Mouse (Mus musculus): ENCODE measurements around the gene Gpr183. TPM values are rescaled to one million over a fixed set of nuclear protein-coding genes. Genes with fewer than 3 reads are reported as not detected.
A peak's percentile ranks its signal among the peaks of the same experiment; 100 is the strongest.

The Gpr183 gene
- polyA plus RNA-seq, 1 experiment from 2014 or later, result 2.7 TPM

DNA sequence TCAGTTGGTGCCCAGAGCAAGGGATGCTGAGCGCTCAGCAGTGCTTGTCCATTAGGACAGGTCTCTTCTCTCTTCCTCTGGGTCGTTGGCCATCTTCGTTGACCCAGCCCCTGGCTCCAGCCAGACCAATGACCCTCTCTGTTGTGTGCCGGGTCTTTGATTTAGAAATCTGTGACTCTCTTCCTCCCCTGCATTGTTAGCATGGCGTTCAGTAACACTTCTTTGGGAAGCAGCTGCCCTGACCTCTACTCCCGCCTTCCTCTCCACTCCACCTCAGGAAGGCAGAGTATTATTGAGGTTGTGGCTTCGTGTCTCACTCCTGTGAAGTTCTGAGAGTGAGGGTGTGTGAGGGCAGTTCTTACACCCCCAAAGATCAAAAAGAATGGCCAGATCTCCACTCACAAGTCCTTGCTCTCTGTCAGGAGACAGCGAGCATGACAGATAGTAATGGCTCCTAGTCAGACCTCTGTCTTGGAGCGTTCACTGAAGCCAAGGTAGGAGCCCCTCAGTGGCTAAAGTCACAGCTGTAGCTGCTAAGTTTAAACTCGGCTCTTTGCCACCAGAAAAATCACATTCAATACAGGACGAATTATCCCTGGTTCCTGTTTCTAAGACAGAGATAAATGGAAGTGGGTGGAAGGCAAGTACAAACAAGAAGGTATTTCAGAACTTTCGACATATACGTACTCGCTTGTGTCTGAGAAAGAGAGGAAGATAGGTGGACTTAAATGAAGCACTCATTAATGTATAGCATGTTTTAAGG is 2.7 kb downstream of the Gpr183 start:
- WGBS, result 52% methylated on average over 14 of the region's 14 CpGs
- peak; percentile 34; the same call in 1 of the 2 replicates for ATAC-seq (ENCODE audit: low read depth)

DNA sequence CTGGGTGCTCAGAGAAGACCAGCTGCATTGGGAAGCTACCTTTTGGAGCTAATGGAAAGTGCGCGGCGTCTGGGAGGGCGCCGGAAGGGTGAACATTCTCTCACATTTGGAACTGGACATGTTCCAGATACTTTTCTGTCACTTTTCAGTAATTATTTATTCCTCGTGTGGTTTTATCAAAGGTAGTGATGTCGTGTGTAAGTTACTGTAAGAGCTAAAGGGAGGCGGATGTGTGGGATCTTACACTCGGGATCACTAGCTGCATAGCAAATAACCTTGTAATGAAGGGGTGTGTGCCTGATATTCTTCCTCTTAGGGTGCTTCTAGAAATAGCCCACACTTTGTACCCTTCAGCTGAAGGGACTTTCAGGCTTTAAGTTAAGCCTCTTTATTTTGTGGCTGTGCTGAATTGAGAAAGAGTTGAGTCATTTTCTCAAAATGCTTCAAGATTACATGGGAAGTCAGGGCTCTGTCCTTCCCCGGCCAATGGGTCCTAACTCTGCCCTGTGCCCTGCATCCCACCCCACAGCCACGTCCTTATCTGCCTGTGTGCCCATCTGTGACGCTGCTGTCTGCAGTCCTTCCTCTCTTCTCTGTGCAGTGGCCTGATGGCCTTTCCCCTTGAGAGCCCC is 3.4 kb downstream of the Gpr183 start:
- Histone ChIP-seq H3K4me1 (replicated peaks; ENCODE audit: control insufficient read depth, insufficient read depth, low read length) (peaks cover 9% of the 10 kb centered on the region), H3K9me3 (ENCODE audit: control insufficient read depth, low read length) (no peaks in the 10 kb centered on the region), H3K36me3 (ENCODE audit: control insufficient read depth, insufficient read depth, low read length) (no peaks in the 10 kb centered on the region), H3K9ac (ENCODE audit: low read length) (no peak overlapping the region), H3K27ac (ENCODE audit: low read length) (no peak overlapping the region), H3K27me3 (ENCODE audit: control insufficient read depth, insufficient read depth, low read depth, low read length) (no peaks in the 10 kb centered on the region), H3K4me2 (ENCODE audit: low read depth, low read length) (no peak overlapping the region), H3K4me3 (ENCODE audit: low read length) (no peak overlapping the region)
- 65% methylated on average over 12 of the region's 12 CpGs for WGBS
- ATAC-seq (ENCODE audit: low read depth), result peak; percentile 18; the same call in 1 of the 2 replicates

More for the DNA sequence above, 2.7 kb downstream of the Gpr183 start:
- Histone ChIP-seq H3K9me3 (ENCODE audit: control insufficient read depth, low read length) (no peaks in the 10 kb centered on the region), H3K27ac (ENCODE audit: low read length) (peak overlapping the region; percentile 44; the same call in 1 of the 2 replicates), H3K36me3 (ENCODE audit: control insufficient read depth, insufficient read depth, low read length) (no peaks in the 10 kb centered on the region), H3K4me2 (ENCODE audit: low read depth, low read length) (no peak overlapping the region), H3K4me1 (replicated peaks; ENCODE audit: control insufficient read depth, insufficient read depth, low read length) (peaks cover 9% of the 10 kb centered on the region), H3K4me3 (ENCODE audit: low read length) (no peak overlapping the region), H3K27me3 (ENCODE audit: control insufficient read depth, insufficient read depth, low read depth, low read length) (no peaks in the 10 kb centered on the region), H3K9ac (ENCODE audit: low read length) (no peak overlapping the region)

DNA sequence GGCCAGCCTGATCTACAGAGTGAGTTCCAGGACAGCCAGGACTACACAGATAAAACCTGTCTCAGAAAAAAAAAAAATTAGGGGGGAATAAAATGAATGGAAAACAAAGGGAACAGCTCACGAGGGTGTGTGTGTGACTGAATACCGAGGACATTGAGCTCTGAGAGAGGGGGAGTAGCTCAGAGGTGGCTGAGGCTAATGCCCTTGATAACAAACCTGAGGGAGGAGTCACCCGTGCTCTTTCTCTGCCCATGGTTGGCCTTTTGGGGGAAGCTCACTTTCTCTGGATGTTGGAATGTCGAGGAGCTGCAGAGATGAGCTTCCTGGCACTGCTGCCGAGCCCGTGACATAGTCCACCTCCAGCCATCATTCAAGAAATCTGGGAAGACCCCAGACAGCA is 4.0 kb downstream of the Gpr183 start:
- 42% methylated on average over 6 of the region's 6 CpGs for WGBS

DNA sequence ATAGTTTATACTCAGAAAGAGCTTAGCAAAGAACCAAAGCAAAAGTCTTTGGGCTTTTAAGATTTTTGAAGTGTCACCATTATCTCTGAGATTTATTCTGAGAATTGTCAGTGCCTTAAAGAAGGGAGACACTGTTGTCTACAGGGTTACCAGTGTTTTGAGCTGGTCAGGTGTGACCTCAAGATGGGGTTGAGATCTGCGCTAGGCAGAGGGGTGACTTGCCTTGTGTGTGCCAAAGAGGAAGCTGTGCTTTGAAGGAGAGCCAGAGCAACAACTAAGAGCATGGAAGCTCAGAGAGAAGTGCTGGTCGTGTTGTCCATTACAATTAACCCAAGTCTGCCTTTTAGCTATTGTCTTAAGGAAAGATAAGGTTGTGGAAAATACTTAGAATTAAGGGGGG is 4.5 kb downstream of the Gpr183 start:
- no peak overlapping the region for H3K9ac ChIP-seq (ENCODE audit: low read length)
- peaks cover 9% of the 10 kb centered on the region for H3K4me1 ChIP-seq (replicated peaks; ENCODE audit: control insufficient read depth, insufficient read depth, low read length)
- 60% methylated on average over 2 of the region's 2 CpGs for WGBS
- H3K9me3 ChIP-seq (ENCODE audit: control insufficient read depth, low read length), result no peaks in the 10 kb centered on the region
- H3K36me3 ChIP-seq (ENCODE audit: control insufficient read depth, insufficient read depth, low read length), result no peaks in the 10 kb centered on the region
- H3K27me3 ChIP-seq (ENCODE audit: control insufficient read depth, insufficient read depth, low read depth, low read length), result no peaks in the 10 kb centered on the region
- no peak overlapping the region for H3K27ac ChIP-seq (ENCODE audit: low read length)
- no peak overlapping the region for H3K4me3 ChIP-seq (ENCODE audit: low read length)
- ATAC-seq (ENCODE audit: low read depth), result no peak
- no peak overlapping the region for H3K4me2 ChIP-seq (ENCODE audit: low read depth, low read length)

More for the DNA sequence above, 4.0 kb downstream of the Gpr183 start:
- H3K4me3 ChIP-seq (ENCODE audit: low read length), result no peak overlapping the region
- no peak overlapping the region for H3K4me2 ChIP-seq (ENCODE audit: low read depth, low read length)
- H3K27ac ChIP-seq (ENCODE audit: low read length), result no peak overlapping the region
- no peak overlapping the region for H3K9ac ChIP-seq (ENCODE audit: low read length)
- no peaks in the 10 kb centered on the region for H3K36me3 ChIP-seq (ENCODE audit: control insufficient read depth, insufficient read depth, low read length)
- H3K4me1 ChIP-seq (replicated peaks; ENCODE audit: control insufficient read depth, insufficient read depth, low read length), result peaks cover 9% of the 10 kb centered on the region
- ATAC-seq (ENCODE audit: low read depth), result no peak
- H3K9me3 ChIP-seq (ENCODE audit: control insufficient read depth, low read length), result no peaks in the 10 kb centered on the region
- H3K27me3 ChIP-seq (ENCODE audit: control insufficient read depth, insufficient read depth, low read depth, low read length), result no peaks in the 10 kb centered on the region

DNA sequence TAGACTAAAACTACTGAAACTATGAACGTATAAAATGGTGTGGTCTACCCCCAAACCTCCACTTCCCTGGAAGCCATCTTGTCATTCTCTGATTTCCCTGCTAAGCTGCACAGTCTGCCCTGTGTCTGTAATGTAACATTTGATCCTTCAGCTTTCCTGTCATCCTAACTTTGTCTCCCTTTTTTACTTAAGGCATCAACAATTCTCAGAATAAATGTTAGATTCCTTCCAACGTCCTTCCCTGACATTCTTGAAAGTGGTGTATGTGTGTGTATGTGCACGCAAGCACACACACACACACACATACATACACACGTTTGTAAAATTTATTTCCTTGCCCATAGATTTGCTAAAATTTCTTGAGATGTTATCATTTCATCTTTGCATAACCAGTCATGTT is 5.0 kb downstream of the Gpr183 start:
- no peak overlapping the region for H3K4me2 ChIP-seq (ENCODE audit: low read depth, low read length)

DNA sequence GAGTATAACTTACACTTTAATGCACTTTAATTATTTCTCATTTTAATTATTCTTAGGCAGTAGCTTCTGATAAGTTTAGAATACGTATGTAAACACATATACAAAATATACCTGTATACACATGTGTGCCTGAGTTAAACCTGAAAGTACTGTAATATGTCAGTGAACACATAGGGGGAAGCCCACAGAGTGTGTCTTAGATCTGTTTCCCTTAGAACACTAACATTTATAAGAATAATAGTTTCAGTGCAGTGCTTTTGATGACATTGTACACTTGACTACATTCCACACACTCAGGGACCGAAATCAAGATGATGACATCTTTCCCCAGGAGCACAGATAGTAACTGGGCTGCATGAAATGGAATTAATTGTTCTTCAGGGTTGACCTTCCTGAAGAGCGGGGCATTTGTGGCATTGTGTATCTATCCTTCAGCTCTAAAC is 5.4 kb downstream of the Gpr183 start:
- Histone ChIP-seq H3K4me3 (ENCODE audit: low read length) (no peak overlapping the region), H3K4me2 (ENCODE audit: low read depth, low read length) (no peak overlapping the region), H3K27ac (ENCODE audit: low read length) (no peak overlapping the region), H3K9me3 (ENCODE audit: control insufficient read depth, low read length) (no peaks in the 10 kb centered on the region), H3K9ac (ENCODE audit: low read length) (no peak overlapping the region), H3K36me3 (ENCODE audit: control insufficient read depth, insufficient read depth, low read length) (no peaks in the 10 kb centered on the region), H3K4me1 (replicated peaks; ENCODE audit: control insufficient read depth, insufficient read depth, low read length) (peaks cover 9% of the 10 kb centered on the region), H3K27me3 (ENCODE audit: control insufficient read depth, insufficient read depth, low read depth, low read length) (no peaks in the 10 kb centered on the region)
- ATAC-seq (ENCODE audit: low read depth), result no peak
- WGBS, result 83% methylated on average over 3 of the region's 3 CpGs

More for the DNA sequence above, 5.0 kb downstream of the Gpr183 start:
- H3K27me3 ChIP-seq (ENCODE audit: control insufficient read depth, insufficient read depth, low read depth, low read length), result no peaks in the 10 kb centered on the region
- H3K4me3 ChIP-seq (ENCODE audit: low read length), result no peak overlapping the region
- ATAC-seq (ENCODE audit: low read depth), result no peak
- no peaks in the 10 kb centered on the region for H3K36me3 ChIP-seq (ENCODE audit: control insufficient read depth, insufficient read depth, low read length)
- no peak overlapping the region for H3K9ac ChIP-seq (ENCODE audit: low read length)
- no peak overlapping the region for H3K27ac ChIP-seq (ENCODE audit: low read length)
- H3K9me3 ChIP-seq (ENCODE audit: control insufficient read depth, low read length), result no peaks in the 10 kb centered on the region
- WGBS, result 72% methylated on average over 4 of the region's 4 CpGs
- peaks cover 9% of the 10 kb centered on the region for H3K4me1 ChIP-seq (replicated peaks; ENCODE audit: control insufficient read depth, insufficient read depth, low read length)

DNA sequence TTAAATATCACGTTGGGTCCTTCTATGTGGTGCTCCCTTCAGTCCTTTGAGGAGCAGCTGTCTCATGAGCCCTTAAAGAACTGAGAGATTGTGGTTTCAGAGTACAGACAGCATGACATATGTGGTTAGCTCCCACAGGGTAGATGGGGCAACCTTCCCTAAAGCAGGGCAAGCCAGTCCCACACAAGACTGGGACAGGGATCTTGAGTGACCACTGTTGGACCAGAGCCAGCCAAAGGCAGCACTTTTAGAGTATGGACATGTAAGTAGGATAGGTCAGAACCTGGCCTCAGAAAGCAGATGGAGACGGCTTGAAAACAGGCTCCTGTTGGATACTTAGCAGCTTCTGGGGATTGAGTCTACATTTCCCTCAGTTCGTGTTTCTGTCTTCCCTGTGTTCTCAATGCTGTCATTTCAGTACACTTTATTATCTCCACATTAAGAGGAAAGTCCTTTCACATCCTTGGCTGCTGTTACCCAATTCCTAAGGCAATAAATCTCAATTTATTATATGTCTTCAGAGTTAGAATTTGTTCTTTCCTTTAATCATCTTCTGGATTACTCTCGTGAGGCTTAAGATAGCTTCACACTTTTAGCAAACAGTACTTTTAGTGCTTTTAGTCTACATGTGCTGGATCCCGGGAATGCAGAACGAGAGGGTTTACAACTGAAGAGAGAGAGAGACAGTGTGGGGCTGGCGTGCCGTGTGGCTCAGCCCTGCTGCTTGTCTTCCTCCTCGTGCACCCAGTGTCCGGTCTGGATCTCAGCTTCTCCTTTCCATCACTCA is 6.1 kb downstream of the Gpr183 start:
- 0 out of 2 replicates have a peak, but pooled peaks cover 2% of the 10 kb centered on the region for H3K36me3 ChIP-seq (ENCODE audit: control insufficient read depth, insufficient read depth, low read length)
- no peak overlapping the region for H3K9ac ChIP-seq (ENCODE audit: low read length)
- no peaks in the 10 kb centered on the region for H3K9me3 ChIP-seq (ENCODE audit: control insufficient read depth, low read length)
- no peak overlapping the region for H3K4me2 ChIP-seq (ENCODE audit: low read depth, low read length)
- H3K4me3 ChIP-seq (ENCODE audit: low read length), result no peak overlapping the region
- no peak for ATAC-seq (ENCODE audit: low read depth)
- WGBS, result 66% methylated on average over 10 of the region's 10 CpGs
- H3K27ac ChIP-seq (ENCODE audit: low read length), result no peak overlapping the region
- no peaks in the 10 kb centered on the region for H3K27me3 ChIP-seq (ENCODE audit: control insufficient read depth, insufficient read depth, low read depth, low read length)
- peaks cover 8% of the 10 kb centered on the region for H3K4me1 ChIP-seq (replicated peaks; ENCODE audit: control insufficient read depth, insufficient read depth, low read length)

DNA sequence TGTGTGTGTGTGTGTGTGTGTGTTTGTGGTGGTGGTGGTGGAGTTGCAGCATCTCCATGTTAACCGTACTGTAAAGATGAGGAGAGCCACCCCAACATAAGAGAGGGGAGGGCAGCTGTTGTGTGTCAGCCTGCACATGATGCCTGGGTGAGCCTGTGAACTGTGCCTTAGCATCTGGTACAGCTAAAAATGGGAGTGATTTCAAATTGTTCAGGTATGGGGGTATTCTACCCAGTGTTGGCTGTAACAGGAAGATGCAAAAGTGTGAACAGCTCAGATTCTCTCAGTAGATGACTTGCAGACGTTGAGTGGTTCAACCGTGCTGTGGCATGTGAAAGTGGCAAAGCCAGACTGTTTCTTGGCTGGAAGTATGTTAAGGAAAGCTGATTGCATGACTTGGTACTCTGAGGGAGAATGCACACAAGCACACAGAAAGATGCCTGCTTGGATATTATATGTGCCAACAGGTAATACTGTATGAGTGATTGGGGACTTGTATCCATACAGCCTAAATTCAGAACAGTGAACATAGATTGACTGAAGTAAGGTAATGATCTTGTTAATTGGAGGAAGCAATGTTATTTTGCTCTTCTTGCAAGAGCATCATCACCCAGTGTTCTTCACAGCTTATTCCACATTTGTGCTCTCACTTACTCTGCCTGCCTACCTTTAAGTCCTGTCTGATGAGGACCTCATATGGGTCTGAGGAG is 6.8 kb downstream of the Gpr183 start:
- H3K4me1 ChIP-seq (replicated peaks; ENCODE audit: control insufficient read depth, insufficient read depth, low read length), result peaks cover under 1% of the 10 kb centered on the region
- H3K4me3 ChIP-seq (ENCODE audit: low read length), result no peak overlapping the region
- no peak for ATAC-seq (ENCODE audit: low read depth)
- WGBS, result 75% methylated on average over 3 of the region's 3 CpGs
- no peaks in the 10 kb centered on the region for H3K27me3 ChIP-seq (ENCODE audit: control insufficient read depth, insufficient read depth, low read depth, low read length)
- H3K27ac ChIP-seq (ENCODE audit: low read length), result no peak overlapping the region
- no peaks in the 10 kb centered on the region for H3K9me3 ChIP-seq (ENCODE audit: control insufficient read depth, low read length)
- 0 out of 2 replicates have a peak, but pooled peaks cover 2% of the 10 kb centered on the region for H3K36me3 ChIP-seq (ENCODE audit: control insufficient read depth, insufficient read depth, low read length)
- no peak overlapping the region for H3K9ac ChIP-seq (ENCODE audit: low read length)
- no peak overlapping the region for H3K4me2 ChIP-seq (ENCODE audit: low read depth, low read length)

All from lung, embryonic 16.5 days (tissue).